Comparison of ENCODE assay signal across 15 mouse cellular contexts in the genomic region with DNA sequence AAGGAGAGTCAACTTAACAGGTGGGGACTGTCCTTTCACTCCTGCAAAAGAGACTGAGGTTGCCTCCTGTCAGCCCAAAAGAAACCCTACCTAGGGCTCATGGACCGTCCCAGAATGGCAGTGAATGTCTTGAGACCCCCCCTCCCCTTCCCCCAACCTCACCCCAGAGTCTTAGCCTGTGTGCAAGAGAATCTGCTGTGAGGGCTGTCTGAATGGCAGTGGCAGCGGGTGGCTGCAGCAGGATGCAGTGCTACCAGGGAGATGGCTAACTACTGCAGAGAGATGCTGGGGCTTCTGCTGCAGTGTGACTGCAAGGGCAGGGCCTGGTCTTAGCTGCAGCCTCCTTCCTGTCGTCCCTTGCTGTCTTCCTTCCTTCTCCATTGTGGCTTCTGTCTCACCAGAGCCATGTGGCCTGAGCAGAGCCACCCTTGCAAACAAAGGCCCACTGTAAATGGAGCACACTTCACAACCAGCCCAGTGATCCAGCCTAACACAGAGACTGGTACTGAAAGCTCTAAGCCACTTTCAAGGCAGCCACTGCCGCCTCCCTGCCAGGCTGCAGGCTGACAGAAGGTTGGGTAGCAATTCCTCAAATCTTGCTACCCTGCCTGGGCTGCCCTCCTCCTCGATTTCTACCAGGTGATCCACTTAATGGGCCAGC. TPM values are rescaled to one million over a fixed set of nuclear protein-coding genes. Genes with fewer than 3 reads are reported as not detected.
A peak's percentile ranks its signal among the peaks of the same experiment; 100 is the strongest.
DNase-seq lines count a peak whose midpoint lies in the region; ATAC-seq and TF ChIP-seq lines count a peak whose summit lies in the region.
"Had no signal": no experiment of that assay in that cellular context is flagged by ENCODE, and none has a peak within 500 bp of the region (broad histone marks: within the 10 kb centered on the region; RNA-seq: fewer than 3 reads in every experiment).

No protein-coding gene starts in this region.

- 0 out of 2 replicates have a peak, but pooled peaks cover 4% of the 10 kb centered on the region for H3K27me3 ChIP-seq in kidney, embryonic 15.5 days
- H3K27me3 ChIP-seq in hindbrain, embryonic 10.5 days (ENCODE audit: insufficient read depth, poor library complexity, severe bottlenecking), result 0 out of 2 replicates have a peak, but pooled peaks cover 10% of the 10 kb centered on the region
- no peaks in the 10 kb centered on the region for H3K27me3 ChIP-seq in midbrain, postnatal 0 days (ENCODE audit: insufficient read depth, low read length)
- H3K27me3 ChIP-seq in liver, embryonic 11.5 days (replicated peaks; ENCODE audit: control insufficient read depth, insufficient read depth, low read length), result no peaks in the 10 kb centered on the region
- H3K27me3 ChIP-seq: liver, embryonic 15.5 days had no signal

- 0 out of 2 replicates have a peak, but pooled peaks have one; percentile 22 for ATAC-seq in kidney, embryonic 15.5 days (replicated peaks; ENCODE audit: low FRiP score)
- peak; percentile 65 for ATAC-seq in midbrain, postnatal 0 days (ENCODE audit: low FRiP score)
- ATAC-seq in liver, embryonic 11.5 days (replicated peaks; ENCODE audit: low FRiP score), result no peak

- H3K36me3 ChIP-seq in kidney, embryonic 15.5 days, result no peaks in the 10 kb centered on the region
- H3K36me3 ChIP-seq in hindbrain, embryonic 10.5 days, result no peaks in the 10 kb centered on the region
- no peaks in the 10 kb centered on the region for H3K36me3 ChIP-seq in midbrain, postnatal 0 days (ENCODE audit: insufficient read depth, low read length)
- no peaks in the 10 kb centered on the region for H3K36me3 ChIP-seq in liver, embryonic 11.5 days (ENCODE audit: control insufficient read depth, insufficient read depth, low read length)
- H3K36me3 ChIP-seq: liver, embryonic 15.5 days had no signal

- H3K27ac ChIP-seq in kidney, embryonic 15.5 days, result no peak overlapping the region
- H3K27ac ChIP-seq in hindbrain, embryonic 10.5 days, result peak overlapping the region; percentile 69
- peak overlapping the region; percentile 85 for H3K27ac ChIP-seq in layer of hippocampus, adult 2 months
- H3K27ac ChIP-seq in midbrain, postnatal 0 days (ENCODE audit: low read depth, low read length), result 0 out of 2 replicates have a peak overlapping the region, but pooled peaks have one; percentile 12
- H3K27ac ChIP-seq in liver, embryonic 11.5 days (ENCODE audit: low read depth, low read length), result no peak overlapping the region
- H3K27ac ChIP-seq: liver, embryonic 15.5 days had no signal

- WGBS in kidney, embryonic 15.5 days, result 47% methylated on average over 5 of the region's 5 CpGs
- WGBS in hindbrain, embryonic 10.5 days, result 42% methylated on average over 5 of the region's 5 CpGs
- WGBS in midbrain, postnatal 0 days, result 29% methylated on average over 5 of the region's 5 CpGs
- WGBS in liver, embryonic 11.5 days, result 55% methylated on average over 5 of the region's 5 CpGs

- TF ChIP-seq CTCF in layer of hippocampus, adult 2 months (conservative IDR thresholded peaks at IDR 0.05), result no peak
- no peak for TF ChIP-seq CTCF in midbrain, postnatal 0 days (IDR thresholded peaks at IDR 0.05)

- no peak for DNase-seq in kidney, postnatal 36 days
- no peak for DNase-seq in hindbrain, embryonic 10.5 days (ENCODE audit: low spot score)
- DNase-seq in layer of hippocampus, adult 2 months (ENCODE audit: low spot score in 2 of 2), result peak in 1 of 2 experiments; percentile 24
- DNase-seq in midbrain, postnatal 0 days (ENCODE audit: low spot score), result peak; percentile 16
- DNase-seq in gastrocnemius, adult 8-10 months (ENCODE audit: low spot score in 2 of 2), result no peak
- no peak for DNase-seq in liver, embryonic 11.5 days (ENCODE audit: low spot score)
- no peak for DNase-seq in natural killer cell, adult 2 months (ENCODE audit: low spot score in 2 of 2)
- DNase-seq: adrenal gland, postnatal 36 days; cerebellum, postnatal 25 days; gastrocnemius, postnatal 36 days; kidney, adult 18-20 months; spleen, adult 18-20 months; thymus, postnatal 36 days had no signal

- no peaks in the 10 kb centered on the region for H3K4me1 ChIP-seq in kidney, embryonic 15.5 days
- H3K4me1 ChIP-seq in hindbrain, embryonic 10.5 days (replicated peaks), result peaks cover 19% of the 10 kb centered on the region
- peaks cover 3% of the 10 kb centered on the region; the same call in 1 of the 2 replicates for H3K4me1 ChIP-seq in midbrain, postnatal 0 days (ENCODE audit: insufficient read depth, low read length)
- H3K4me1 ChIP-seq in liver, embryonic 11.5 days (replicated peaks; ENCODE audit: control insufficient read depth, insufficient read depth, low read length), result no peaks in the 10 kb centered on the region
- H3K4me1 ChIP-seq: liver, embryonic 15.5 days had no signal

- no peak overlapping the region for H3K4me2 ChIP-seq in kidney, embryonic 15.5 days
- H3K4me2 ChIP-seq in midbrain, postnatal 0 days (ENCODE audit: low read depth, low read length, poor library complexity, severe bottlenecking), result no peak overlapping the region
- H3K4me2 ChIP-seq in liver, embryonic 11.5 days, result no peak overlapping the region
- H3K4me2 ChIP-seq: liver, embryonic 15.5 days had no signal

- H3K9me3 ChIP-seq in kidney, embryonic 15.5 days (replicated peaks), result no peaks in the 10 kb centered on the region
- no peaks in the 10 kb centered on the region for H3K9me3 ChIP-seq in hindbrain, embryonic 10.5 days
- no peaks in the 10 kb centered on the region for H3K9me3 ChIP-seq in midbrain, postnatal 0 days (ENCODE audit: low read length)
- no peaks in the 10 kb centered on the region for H3K9me3 ChIP-seq in liver, embryonic 11.5 days (ENCODE audit: control insufficient read depth, low read length)
- H3K9me3 ChIP-seq: liver, embryonic 15.5 days had no signal

- no peak overlapping the region for H3K4me3 ChIP-seq in kidney, embryonic 15.5 days (replicated peaks)
- no peak overlapping the region for H3K4me3 ChIP-seq in hindbrain, embryonic 10.5 days
- no peak overlapping the region for H3K4me3 ChIP-seq in layer of hippocampus, adult 2 months
- no peak overlapping the region for H3K4me3 ChIP-seq in midbrain, postnatal 0 days (ENCODE audit: low read depth, low read length)
- no peak overlapping the region for H3K4me3 ChIP-seq in liver, embryonic 11.5 days (ENCODE audit: low read depth, low read length)
- H3K4me3 ChIP-seq: liver, embryonic 15.5 days had no signal

- no peak overlapping the region for H3K9ac ChIP-seq in kidney, embryonic 15.5 days
- no peak overlapping the region for H3K9ac ChIP-seq in midbrain, postnatal 0 days (replicated peaks; ENCODE audit: low read length, poor library complexity, severe bottlenecking)
- no peak overlapping the region for H3K9ac ChIP-seq in liver, embryonic 11.5 days (ENCODE audit: low read depth, low read length)
- H3K9ac ChIP-seq: liver, embryonic 15.5 days had no signal

RNA-seq across cellular contexts. Expression of gene R3hcc1l, which starts 25.2 kb away (rescaled TPM):
- polyA plus RNA-seq in kidney, embryonic 15.5 days (2015; fragmentation: Nextera tagmentation; extraction: Ambion mirVana), result 20.6 and 23.1 TPM in 2 replicates
- polyA plus RNA-seq in hindbrain, embryonic 10.5 days (2016; fragmentation: Nextera tagmentation; extraction: Ambion mirVana), result 15.4 and 25.0 TPM in 2 replicates
- total RNA-seq in layer of hippocampus, adult 2 months (2021), result 10 to 100 TPM; 27.4 to 27.5 TPM
- 7.7 and 12.9 TPM in 2 replicates for total RNA-seq in midbrain, postnatal 0 days (2014; rRNA removed)
- polyA plus RNA-seq in midbrain, postnatal 0 days (2015; fragmentation: Nextera tagmentation; extraction: Ambion mirVana), result 9.8 and 9.9 TPM in 2 replicates
- total RNA-seq in gastrocnemius, adult 8-10 months (2022), result 10 to 100 TPM; 11.2 to 15.9 (median 13.3) TPM
- polyA plus RNA-seq in liver, embryonic 11.5 days (2014; fragmentation: Nextera tagmentation; extraction: Ambion mirVana), result 20.8 and 25.3 TPM in 2 replicates

Comparison
In these comparisons a context has a peak if more than half of its experiments do, and no peak if none do; other contexts are left out.
1. H3K27ac ChIP-seq: peak in hindbrain, embryonic 10.5 days (single experiment), layer of hippocampus, adult 2 months (single experiment) and midbrain, postnatal 0 days (single experiment); none in kidney, embryonic 15.5 days (single experiment) and liver, embryonic 11.5 days (single experiment).